Mouse (Mus musculus): ENCODE data around the gene Il9r.

DNA sequence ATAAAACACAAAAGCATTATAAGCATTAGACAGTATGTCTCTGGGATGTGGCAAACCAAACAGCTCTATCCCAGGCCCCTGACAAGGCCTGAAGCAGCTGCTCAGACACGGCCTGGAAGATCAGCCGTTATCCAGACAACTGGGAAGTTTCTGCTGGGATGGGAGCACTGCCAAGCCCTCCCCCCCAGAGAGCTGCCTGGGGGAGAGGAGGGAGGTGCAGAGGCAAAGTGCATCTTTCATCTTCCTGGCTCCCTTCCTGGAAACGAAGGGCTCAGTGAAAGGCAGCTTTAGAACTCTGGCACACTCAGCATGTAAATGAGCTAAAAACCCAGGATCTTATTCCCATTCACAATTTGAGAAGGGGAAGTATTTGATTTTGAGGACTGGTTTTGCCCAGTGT, 35.6 kb upstream of the Il9r start:
- TF ChIP-seq CTCF (IDR thresholded peaks at IDR 0.05; ENCODE audit: low read depth) (no peak), EP300 (IDR thresholded peaks at IDR 0.05; ENCODE audit: low read depth) (no peak)

Data from liver, postnatal 0 days (tissue).